Mouse (Mus musculus) heart, adult 9 months (tissue): ENCODE data around the gene Lhx2.

ENCODE experiments used
- DNase-seq, 2 experiments: peaks; one replicate each; pipeline ENCODE4 v3.0.0; 2022; ENCODE audit warnings: low spot score in 2 of 2

Lhx2 gene

DNA sequence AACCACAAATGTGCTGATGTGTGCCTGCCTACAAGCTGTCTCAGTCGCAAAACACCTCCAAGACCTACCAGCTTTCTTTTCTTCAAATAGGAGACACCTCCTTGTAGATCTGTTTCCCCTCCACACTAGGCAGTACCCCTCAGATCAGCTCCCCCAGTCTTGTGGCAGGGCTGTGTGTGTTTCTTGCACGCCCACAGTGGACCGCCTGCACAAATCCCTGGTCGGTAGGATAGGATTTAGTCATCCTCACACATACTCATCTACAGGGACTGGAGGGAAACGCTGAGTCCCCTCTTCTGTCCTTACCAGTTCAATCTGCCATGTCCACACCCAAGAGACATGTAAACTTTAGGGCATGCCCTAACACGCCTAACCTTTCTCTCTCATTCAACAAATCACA is 71.1 kb downstream of the Lhx2 start:
- DNase-seq, result no peak

GRCm38 (mm10) chr2:38412599-38413177 is 73.6 kb downstream of the Lhx2 start:
- DNase-seq, result no peak

DNA sequence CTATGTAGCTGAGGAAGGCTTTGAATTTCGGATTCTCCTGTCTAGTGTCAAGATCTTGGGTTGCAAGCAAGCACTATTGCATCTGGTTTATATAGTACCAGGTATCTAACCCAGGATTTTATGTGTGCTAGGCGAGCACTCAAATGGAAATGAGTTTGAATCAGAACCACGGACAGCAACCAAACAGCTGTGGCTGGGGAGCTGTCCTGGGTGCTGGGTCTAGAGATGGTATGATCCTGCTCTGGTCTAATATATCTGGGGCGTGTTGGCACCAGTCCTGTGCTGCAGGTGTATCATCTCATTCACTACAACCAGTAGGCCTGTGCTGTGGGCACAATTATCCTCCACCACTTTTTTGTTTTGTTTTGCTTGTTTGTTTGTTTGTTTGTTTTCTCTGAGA is 78.9 kb downstream of the Lhx2 start:
- DNase-seq, result no peak
